Mouse (Mus musculus) limb, embryonic 13.5 days (tissue): ENCODE data around the gene Traip. TPM values are rescaled to one million over a fixed set of nuclear protein-coding genes. Genes with fewer than 3 reads are reported as not detected.

Experiments
- ATAC-seq: fragments of 200-750 bp; cut with Nextera tagmentation; 2 replicates; pipeline ENCODE4 v1.8.0; 2017; ENCODE audit warnings: low read depth, moderate number of reproducible peaks, moderate TSS enrichment; ENCODE audit not compliant: low FRiP score
- H3K27ac ChIP-seq: fragments of 300-500 bp; sonication (generic); 2 replicates; pipeline ENCODE4 v1.5.1; 2015; ENCODE audit warnings: inconsistent platforms, mild to moderate bottlenecking, moderate library complexity
- H3K27me3 ChIP-seq: fragments of 300-500 bp; sonication (generic); 2 replicates; pipeline ENCODE4 v1.6.1; 2015; ENCODE audit warnings: mild to moderate bottlenecking, inconsistent platforms
- H3K36me3 ChIP-seq: fragments of 300-500 bp; sonication (generic); 2 replicates; pipeline ENCODE4 v1.6.1; 2015; ENCODE audit warnings: inconsistent platforms, mild to moderate bottlenecking, moderate library complexity
- H3K4me1 ChIP-seq: fragments of 300-500 bp; sonication (generic); 2 replicates; pipeline ENCODE4 v1.6.1; 2015; ENCODE audit warnings: inconsistent platforms
- H3K4me2 ChIP-seq: fragments of 300-500 bp; sonication (generic); replicated peaks from 2 replicates; pipeline ENCODE4 v1.6.1; 2015; ENCODE audit warnings: inconsistent platforms, mild to moderate bottlenecking, moderate library complexity
- H3K4me3 ChIP-seq: fragments of 300-500 bp; sonication (generic); 2 replicates; pipeline ENCODE4 v1.5.1; 2015; ENCODE audit warnings: moderate library complexity, mild to moderate bottlenecking, inconsistent platforms
- H3K9ac ChIP-seq: fragments of 300-500 bp; sonication (generic); 2 replicates; pipeline ENCODE4 v1.6.1; 2015; ENCODE audit warnings: mild to moderate bottlenecking, inconsistent platforms
- H3K9me3 ChIP-seq: fragments of 300-500 bp; sonication (generic); 2 replicates; pipeline ENCODE4 v1.6.1; 2016; ENCODE audit warnings: inconsistent platforms
- WGBS: fragments of 180-500 bp; shearing (Covaris S2); methylation state at CpG from one replicate; pipeline ENCODE4 v1.1.7; 2015; 5-methylcytosine and 5-hydroxymethylcytosine counted together
- polyA plus RNA-seq: library from polyadenylated mRNA; unstranded; fragments of >200 nt; fragmentation: Nextera tagmentation; extraction: Ambion mirVana; gene quantifications from 2 replicates; pipeline ENCODE4 v1.2.1, GENCODE M21; 2015

Traip gene
- polyA plus RNA-seq, 1 experiment from 2014 or later: 26.1 TPM

DNA sequence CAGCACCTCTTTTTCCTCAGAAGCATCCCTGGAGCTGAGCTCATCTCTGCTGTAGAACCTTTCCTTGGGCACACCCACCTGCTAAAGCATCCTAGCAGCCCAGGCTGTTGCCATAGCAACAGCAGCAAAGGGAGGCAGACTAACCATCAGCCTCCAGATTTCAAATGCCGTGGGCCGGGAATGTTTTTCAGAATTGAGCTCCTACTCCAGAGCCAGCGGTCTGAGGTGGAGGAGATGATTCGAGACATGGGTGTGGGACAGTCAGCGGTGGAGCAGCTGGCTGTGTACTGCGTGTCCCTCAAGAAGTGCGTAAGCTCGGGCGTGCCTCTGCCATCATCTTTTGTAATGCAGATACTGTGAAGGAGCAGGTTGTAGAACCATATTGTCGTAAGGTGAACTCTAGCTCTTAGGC lies 11.4 kb downstream of the Traip start:
- Histone ChIP-seq H3K36me3 (peaks cover 71% of the 10 kb centered on the region), H3K4me1 (no peaks in the 10 kb centered on the region), H3K9me3 (no peaks in the 10 kb centered on the region), H3K9ac (no peak overlapping the region), H3K4me2 (no peak overlapping the region), H3K27ac (no peak overlapping the region), H3K4me3 (no peak overlapping the region), H3K27me3 (no peaks in the 10 kb centered on the region)
- WGBS: 89% methylated on average over 10 of the region's 10 CpGs
- ATAC-seq: no peak

DNA sequence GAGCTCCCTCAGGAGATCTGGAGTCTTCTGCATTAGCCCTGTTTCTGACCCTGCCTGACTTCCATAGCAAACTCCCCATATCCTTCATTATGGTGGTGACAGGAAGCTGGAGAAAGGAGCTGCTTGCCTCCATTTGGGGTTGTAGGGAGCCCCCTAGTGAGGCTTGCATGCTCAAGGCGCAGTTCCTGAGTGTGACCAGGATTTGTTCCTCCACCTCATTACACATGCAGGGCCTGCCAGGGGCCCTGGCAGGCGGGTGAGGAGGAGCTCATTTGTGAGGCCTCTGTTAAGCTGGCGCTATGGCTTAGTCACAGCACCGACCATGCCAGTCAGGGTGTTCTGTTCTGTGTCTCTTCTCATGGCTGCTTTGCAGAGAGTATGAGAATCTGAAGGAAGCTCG lies 11.9 kb downstream of the Traip start:
- Histone ChIP-seq H3K4me2 (no peak overlapping the region), H3K9me3 (no peaks in the 10 kb centered on the region), H3K9ac (no peak overlapping the region), H3K27me3 (no peaks in the 10 kb centered on the region), H3K27ac (no peak overlapping the region), H3K36me3 (peaks cover 71% of the 10 kb centered on the region), H3K4me3 (no peak overlapping the region), H3K4me1 (no peaks in the 10 kb centered on the region)
- 64% methylated on average over 5 of the region's 5 CpGs for WGBS
- no peak for ATAC-seq

DNA sequence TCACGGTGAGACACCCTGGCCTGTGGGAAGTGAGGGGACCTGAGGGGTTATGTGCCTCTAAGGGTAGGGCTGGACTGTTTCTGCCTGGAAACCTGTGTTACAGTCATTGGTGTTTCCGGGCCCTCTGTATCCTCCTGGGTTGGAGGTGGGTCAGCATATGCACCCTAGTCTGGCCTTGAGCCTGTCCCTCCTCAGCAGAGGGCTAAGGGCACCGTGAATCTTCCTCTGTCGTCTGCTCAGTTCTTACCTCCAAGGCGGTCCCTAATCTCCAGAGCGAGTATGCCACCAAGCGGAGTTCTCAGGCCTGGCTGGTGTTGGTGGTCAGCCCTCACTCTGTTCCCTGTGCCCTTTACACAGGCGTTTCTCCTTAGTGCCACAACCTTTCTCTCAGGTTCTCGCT lies 13.0 kb downstream of the Traip start:
- Histone ChIP-seq H3K27me3 (no peaks in the 10 kb centered on the region), H3K36me3 (peaks cover 67% of the 10 kb centered on the region)
- 89% methylated on average over 9 of the region's 9 CpGs for WGBS

GRCm38 (mm10) chr9:107963700-107964099 lies 13.8 kb downstream of the Traip start:
- Histone ChIP-seq H3K36me3 (peaks cover 64% of the 10 kb centered on the region), H3K4me2 (no peak overlapping the region), H3K27me3 (no peaks in the 10 kb centered on the region), H3K9me3 (no peaks in the 10 kb centered on the region), H3K4me3 (no peak overlapping the region), H3K9ac (no peak overlapping the region), H3K4me1 (no peaks in the 10 kb centered on the region), H3K27ac (no peak overlapping the region)
- 17% methylated on average over 5 of the region's 5 CpGs for WGBS
- peak; percentile 80 for ATAC-seq

More for the DNA sequence above, 13.0 kb downstream of the Traip start:
- Histone ChIP-seq H3K4me3 (no peak overlapping the region), H3K9me3 (no peaks in the 10 kb centered on the region), H3K27ac (no peak overlapping the region), H3K4me1 (no peaks in the 10 kb centered on the region), H3K4me2 (no peak overlapping the region), H3K9ac (no peak overlapping the region)
- no peak for ATAC-seq

GRCm38 (mm10) chr9:107964681-107965080 lies 14.7 kb downstream of the Traip start:
- 93% methylated on average over 9 of the region's 9 CpGs for WGBS
- H3K27ac ChIP-seq: no peak overlapping the region
- H3K9me3 ChIP-seq: no peaks in the 10 kb centered on the region
- peaks cover 66% of the 10 kb centered on the region for H3K36me3 ChIP-seq
- ATAC-seq: no peak
- no peaks in the 10 kb centered on the region for H3K4me1 ChIP-seq
- H3K4me3 ChIP-seq: no peak overlapping the region
- no peaks in the 10 kb centered on the region for H3K27me3 ChIP-seq
- no peak overlapping the region for H3K4me2 ChIP-seq
- no peak overlapping the region for H3K9ac ChIP-seq

- WGBS: 86% methylated on average over 10 of the region's 10 CpGs
- H3K4me2 ChIP-seq: no peak overlapping the region
- peaks cover 65% of the 10 kb centered on the region for H3K36me3 ChIP-seq
- H3K9me3 ChIP-seq: no peaks in the 10 kb centered on the region
- H3K9ac ChIP-seq: no peak overlapping the region
- no peak for ATAC-seq
- H3K4me1 ChIP-seq: no peaks in the 10 kb centered on the region
- no peak overlapping the region for H3K27ac ChIP-seq
- no peak overlapping the region for H3K4me3 ChIP-seq
- H3K27me3 ChIP-seq: no peaks in the 10 kb centered on the region
These were observed 16.7 kb downstream of the Traip start for GRCm38 (mm10) chr9:107966676-107967075.

- ATAC-seq: no peak
These were observed 17.5 kb downstream of the Traip start for GRCm38 (mm10) chr9:107967437-107967836.

DNA sequence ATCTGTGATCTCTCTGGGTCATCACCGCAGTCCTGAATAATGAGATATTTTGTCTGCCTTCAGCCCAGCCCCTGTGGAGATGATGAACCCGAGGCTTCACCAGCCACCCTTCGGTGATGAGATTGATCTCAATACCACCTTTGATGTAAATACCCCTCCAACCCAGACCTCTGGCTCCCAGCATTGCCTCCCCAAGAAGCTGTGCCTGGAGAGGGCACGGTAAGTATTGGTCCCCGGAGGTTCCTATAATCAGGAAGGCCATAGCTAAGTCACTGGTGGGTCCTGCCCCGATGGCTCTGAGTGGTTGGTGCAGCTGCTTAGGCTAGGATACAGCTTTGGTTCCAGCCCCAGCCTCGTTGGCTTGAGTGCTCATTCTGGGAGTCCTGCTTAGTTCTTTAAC lies 18.6 kb downstream of the Traip start:
- Histone ChIP-seq H3K4me2 (no peak overlapping the region), H3K27ac (no peak overlapping the region), H3K4me3 (no peak overlapping the region), H3K27me3 (no peaks in the 10 kb centered on the region), H3K9ac (no peak overlapping the region), H3K9me3 (no peaks in the 10 kb centered on the region), H3K36me3 (peaks cover 59% of the 10 kb centered on the region), H3K4me1 (no peaks in the 10 kb centered on the region)
- WGBS: 92% methylated on average over 7 of the region's 7 CpGs
- no peak for ATAC-seq

More at GRCm38 (mm10) chr9:107967437-107967836, 17.5 kb downstream of the Traip start:
- no peak overlapping the region for H3K4me3 ChIP-seq
- H3K27ac ChIP-seq: no peak overlapping the region
- no peak overlapping the region for H3K4me2 ChIP-seq
- no peaks in the 10 kb centered on the region for H3K27me3 ChIP-seq
- H3K4me1 ChIP-seq: no peaks in the 10 kb centered on the region
- peaks cover 64% of the 10 kb centered on the region for H3K36me3 ChIP-seq
- no peaks in the 10 kb centered on the region for H3K9me3 ChIP-seq
- H3K9ac ChIP-seq: no peak overlapping the region
- 86% methylated on average over 6 of the region's 6 CpGs for WGBS

GRCm38 (mm10) chr9:107970311-107970710 lies 20.4 kb downstream of the Traip start:
- Histone ChIP-seq H3K4me2 (no peak overlapping the region), H3K4me3 (no peak overlapping the region), H3K27me3 (no peaks in the 10 kb centered on the region), H3K27ac (no peak overlapping the region), H3K36me3 (peaks cover 50% of the 10 kb centered on the region), H3K9ac (no peak overlapping the region), H3K4me1 (peaks cover 9% of the 10 kb centered on the region), H3K9me3 (no peaks in the 10 kb centered on the region)
- no peak for ATAC-seq
- WGBS: 89% methylated on average over 5 of the region's 5 CpGs

- Histone ChIP-seq H3K4me3 (no peak overlapping the region), H3K36me3 (peaks cover 44% of the 10 kb centered on the region), H3K9ac (no peak overlapping the region), H3K27ac (no peak overlapping the region), H3K4me2 (no peak overlapping the region), H3K27me3 (no peaks in the 10 kb centered on the region), H3K4me1 (peaks cover 18% of the 10 kb centered on the region), H3K9me3 (no peaks in the 10 kb centered on the region)
- WGBS: 76% methylated on average over 8 of the region's 8 CpGs
- no peak for ATAC-seq
These were observed 22.0 kb downstream of the Traip start for GRCm38 (mm10) chr9:107971690-107972541.

DNA sequence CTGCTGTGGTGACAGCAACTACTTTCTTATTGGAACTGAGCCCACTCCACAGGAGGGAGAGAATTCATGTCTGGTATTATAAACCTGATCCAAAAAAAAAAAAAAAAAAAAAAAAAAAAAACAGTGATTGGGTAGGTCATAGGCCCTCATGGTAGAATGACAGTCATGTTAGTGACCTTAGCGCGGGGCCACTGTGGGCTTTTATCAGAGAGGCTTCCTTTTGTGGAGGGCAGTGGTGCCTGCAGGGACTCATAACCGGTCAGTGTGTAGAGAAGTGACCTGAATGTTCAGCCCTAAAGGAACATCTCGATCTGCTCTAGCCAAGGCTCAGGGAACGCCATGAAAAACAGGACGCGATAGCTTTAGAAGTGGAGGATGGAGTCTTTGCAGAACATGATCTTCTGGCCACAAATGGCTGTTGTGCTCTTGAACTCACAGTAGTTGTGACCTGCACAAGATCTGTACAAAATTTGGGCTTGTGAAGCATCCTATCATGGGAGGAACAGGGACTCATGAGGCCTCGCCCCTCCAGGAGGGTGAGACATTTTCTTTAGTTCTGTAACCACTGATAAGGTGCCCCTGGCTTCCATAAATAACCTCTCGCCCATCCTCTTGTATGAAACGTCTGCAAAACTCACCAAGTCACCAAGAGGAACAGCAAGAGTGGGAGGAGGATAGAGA lies 24.7 kb downstream of the Traip start:
- no peak overlapping the region for H3K4me3 ChIP-seq
- no peak for ATAC-seq
- H3K4me2 ChIP-seq: no peak overlapping the region
- peak overlapping the region; percentile 72; the same call in 1 of the 2 replicates for H3K27ac ChIP-seq
- no peak overlapping the region for H3K9ac ChIP-seq
- WGBS: 81% methylated on average over 10 of the region's 10 CpGs
- H3K9me3 ChIP-seq: no peaks in the 10 kb centered on the region
- H3K36me3 ChIP-seq: peaks cover 26% of the 10 kb centered on the region
- peaks cover 21% of the 10 kb centered on the region for H3K4me1 ChIP-seq
- no peaks in the 10 kb centered on the region for H3K27me3 ChIP-seq
